ENCODE assay signal across 16 mouse cellular contexts in the genomic region with DNA sequence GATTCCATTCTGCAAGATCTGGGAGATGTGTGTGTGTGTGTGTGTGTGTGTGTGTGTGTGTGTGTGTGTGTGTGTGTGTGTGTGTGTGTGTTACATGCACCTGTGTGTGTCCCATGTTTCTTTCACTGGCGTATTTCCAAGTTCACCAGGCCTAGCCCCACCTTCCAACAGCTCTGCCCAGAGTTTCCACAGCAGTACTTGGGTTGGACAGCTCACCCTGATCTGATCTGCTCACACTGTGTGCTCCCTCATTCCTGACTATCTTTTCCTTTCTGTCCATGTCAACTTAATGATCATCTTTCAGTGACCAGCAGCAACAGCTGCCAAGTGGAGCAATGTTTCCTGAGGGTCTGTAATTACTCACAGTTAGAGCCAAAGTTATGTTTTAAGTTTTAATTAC.
"Had no signal": no experiment of that assay in that cellular context is flagged by ENCODE, and none has a peak within 500 bp of the region (broad histone marks: within the 10 kb centered on the region; RNA-seq: fewer than 3 reads in every experiment).

No protein-coding gene starts in this region.

- H3K27ac ChIP-seq: neural tube, embryonic 13.5 days; neural tube, embryonic 15.5 days; stomach, embryonic 15.5 days; stomach, postnatal 0 days had no signal

- H3K9me3 ChIP-seq: neural tube, embryonic 13.5 days; neural tube, embryonic 15.5 days; stomach, embryonic 15.5 days had no signal

- H3K4me1 ChIP-seq: neural tube, embryonic 15.5 days; stomach, embryonic 15.5 days had no signal

- H3K4me2 ChIP-seq: neural tube, embryonic 13.5 days; neural tube, embryonic 15.5 days; stomach, embryonic 15.5 days had no signal

- H3K9ac ChIP-seq: neural tube, embryonic 13.5 days; neural tube, embryonic 15.5 days; stomach, embryonic 15.5 days had no signal

- DNase-seq: retina, postnatal 1 day; right cerebral cortex, adult 18-20 months; right cerebral cortex, postnatal 14 days; right cerebral cortex, postnatal 25 days; right cerebral cortex, postnatal 4 days; spleen, adult 18-20 months; thymus, adult 18-20 months; thymus, adult 2 months; thymus, postnatal 14 days; thymus, postnatal 25 days; thymus, postnatal 36 days; thymus, postnatal 4 days had no signal

- H3K36me3 ChIP-seq: neural tube, embryonic 13.5 days; neural tube, embryonic 15.5 days; stomach, embryonic 15.5 days had no signal

- H3K4me3 ChIP-seq: neural tube, embryonic 13.5 days; neural tube, embryonic 15.5 days; stomach, embryonic 15.5 days had no signal

- H3K27me3 ChIP-seq: neural tube, embryonic 13.5 days; neural tube, embryonic 15.5 days; stomach, embryonic 15.5 days had no signal
